Mouse (Mus musculus) stomach, embryonic 16.5 days (tissue): Measurements from ENCODE around the gene Rbm7. TPM values are rescaled to one million over a fixed set of nuclear protein-coding genes. Genes with fewer than 3 reads are reported as not detected.
A peak's percentile ranks its signal among the peaks of the same experiment; 100 is the strongest.

Experiments
- ATAC-seq: fragments of 200-750 bp; cut with Nextera tagmentation; 2 replicates; pipeline ENCODE4 v1.8.0; 2017; ENCODE audit warnings: moderate number of reproducible peaks, moderate TSS enrichment; ENCODE audit not compliant: insufficient read depth, low FRiP score
- H3K27ac ChIP-seq: fragments of 300-500 bp; sonication (generic); 2 replicates; pipeline ENCODE4 v1.5.1; 2014; ENCODE audit warnings: low read length
- H3K27me3 ChIP-seq: fragments of 300-500 bp; sonication (generic); 2 replicates; pipeline ENCODE4 v1.6.1; 2014; ENCODE audit warnings: low read length, control low read depth, mixed read lengths; ENCODE audit not compliant: control insufficient read depth, insufficient read depth
- H3K36me3 ChIP-seq: fragments of 300-500 bp; sonication (generic); 2 replicates; pipeline ENCODE4 v1.6.1; 2014; ENCODE audit warnings: low read length; ENCODE audit not compliant: control insufficient read depth, insufficient read depth
- H3K4me1 ChIP-seq: fragments of 300-500 bp; sonication (generic); 2 replicates; pipeline ENCODE4 v1.6.1; 2014; ENCODE audit warnings: low read length, control low read depth, mixed read lengths; ENCODE audit not compliant: control insufficient read depth, insufficient read depth
- H3K4me2 ChIP-seq: fragments of 300-500 bp; sonication (generic); 2 replicates; pipeline ENCODE4 v1.6.1; 2014; ENCODE audit warnings: low read depth, low read length, mixed read lengths
- H3K4me3 ChIP-seq: fragments of 300-500 bp; sonication (generic); replicated peaks from 2 replicates; pipeline ENCODE4 v1.5.1; 2014; ENCODE audit warnings: mild to moderate bottlenecking, low read length
- H3K9ac ChIP-seq: fragments of 300-500 bp; sonication (generic); 2 replicates; pipeline ENCODE4 v1.6.1; 2014; ENCODE audit warnings: low read length
- H3K9me3 ChIP-seq: fragments of 300-500 bp; sonication (generic); replicated peaks from 2 replicates; pipeline ENCODE4 v1.6.1; 2016; ENCODE audit warnings: low read length, control low read depth; ENCODE audit not compliant: control insufficient read depth
- WGBS: fragments of 180-500 bp; shearing (Covaris S2); extraction: QIAGEN DNeasy Blood & Tissue Kit; methylation state at CpG from one replicate; pipeline ENCODE4 v1.1.7; 2014; 5-methylcytosine and 5-hydroxymethylcytosine counted together
- polyA plus RNA-seq: library from polyadenylated mRNA; unstranded; fragments of >200 nt; fragmentation: Nextera tagmentation; extraction: Ambion mirVana; gene quantifications from 2 replicates; pipeline ENCODE4 v1.2.1, GENCODE M21; 2015

Gene Rbm7
- polyA plus RNA-seq, 1 experiment from 2014 or later = 124 TPM

DNA sequence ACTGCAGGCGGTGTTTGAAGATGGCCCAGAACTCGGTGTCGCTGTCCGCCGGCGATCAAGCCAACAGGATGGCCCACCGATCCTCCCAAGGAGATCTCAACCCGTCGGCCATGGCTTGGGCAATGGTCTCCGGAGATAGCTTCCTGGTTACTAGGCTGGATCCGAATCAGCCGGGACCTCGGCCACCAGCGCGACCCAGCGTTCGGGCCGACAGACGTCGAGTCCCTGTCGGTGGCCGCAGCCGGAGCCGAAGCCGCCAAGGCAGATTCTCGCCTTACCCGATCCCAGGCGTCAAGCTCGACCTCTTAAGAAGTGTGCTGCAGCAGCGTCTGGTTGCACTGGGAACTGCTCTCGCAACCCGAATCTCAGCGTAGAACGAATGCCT is 441 bp upstream of the Rbm7 start:
- H3K9ac ChIP-seq = peak overlapping the region; percentile 98
- WGBS = 2% methylated on average over 34 of the region's 34 CpGs
- ATAC-seq = peak; percentile 52
- H3K9me3 ChIP-seq = no peaks in the 10 kb centered on the region
- peak overlapping the region; percentile 66 for H3K4me3 ChIP-seq
- peak overlapping the region; percentile 95 for H3K4me2 ChIP-seq
- peaks cover 10% of the 10 kb centered on the region for H3K36me3 ChIP-seq
- peak overlapping the region; percentile 75 for H3K27ac ChIP-seq
- H3K4me1 ChIP-seq = peaks cover 15% of the 10 kb centered on the region
- H3K27me3 ChIP-seq = no peaks in the 10 kb centered on the region

DNA sequence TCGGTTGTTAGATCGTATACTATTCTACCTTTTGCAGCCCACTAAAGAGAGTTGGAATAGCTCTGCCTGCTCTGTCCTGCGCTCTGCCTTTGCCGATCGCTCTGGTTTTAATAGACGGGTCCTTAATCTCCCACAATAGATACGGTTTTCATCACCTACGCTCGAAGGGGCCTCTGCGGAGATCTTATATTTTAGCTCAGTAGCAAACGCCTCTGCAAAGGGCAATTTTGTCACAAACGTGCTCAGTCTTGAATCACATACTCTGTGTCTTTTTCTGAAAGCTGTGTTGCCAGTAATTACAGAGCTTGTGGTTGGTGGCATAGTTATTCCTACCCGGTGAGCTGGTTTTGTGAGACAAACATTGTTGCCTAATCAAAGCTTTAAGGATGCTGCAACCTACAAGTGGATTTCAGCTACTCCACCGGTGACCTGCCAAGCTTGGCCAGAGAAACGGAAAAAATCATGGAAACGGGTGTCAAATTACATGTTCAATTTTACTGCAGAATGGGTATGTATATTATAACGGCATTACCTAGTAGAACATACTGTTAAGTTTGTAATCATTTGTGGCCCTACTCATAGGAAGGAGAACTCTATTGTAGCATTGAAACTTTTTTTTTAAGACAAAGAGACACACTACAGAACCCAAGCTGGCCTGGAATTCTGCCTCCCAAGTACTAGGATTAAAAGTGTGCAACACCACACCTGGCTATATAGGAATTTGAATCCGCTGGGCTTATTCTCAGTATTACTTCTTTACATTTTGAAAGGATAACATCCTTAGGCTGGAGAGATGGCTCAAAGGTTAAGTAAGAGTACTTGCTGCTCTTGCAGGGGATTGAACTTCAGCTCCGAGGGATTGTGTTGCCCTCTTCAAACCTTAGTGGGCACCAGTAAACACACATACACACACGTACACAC is 13.6 kb downstream of the Rbm7 start:
- ATAC-seq = no peak

GRCm38 (mm10) chr9:48480411-48481213 is 14.5 kb downstream of the Rbm7 start, which contains the start of gene Rexo2:
Rexo2 (minus strand) TSS chr9:48480623.
- peak; percentile 98 for ATAC-seq
- 1% methylated on average over 49 of the region's 49 CpGs for WGBS

More for the DNA sequence above, 13.6 kb downstream of the Rbm7 start:
- no peaks in the 10 kb centered on the region for H3K27me3 ChIP-seq
- peak overlapping the region; percentile 17; the same call in 1 of the 2 replicates for H3K9ac ChIP-seq
- peak overlapping the region; percentile 86 for H3K4me3 ChIP-seq
- no peaks in the 10 kb centered on the region for H3K9me3 ChIP-seq
- peak overlapping the region; percentile 70 for H3K4me2 ChIP-seq
- H3K27ac ChIP-seq = no peak overlapping the region
- H3K4me1 ChIP-seq = 0 out of 2 replicates have a peak, but pooled peaks cover 2% of the 10 kb centered on the region
- WGBS = 27% methylated on average over 20 of the region's 20 CpGs
- no peaks in the 10 kb centered on the region for H3K36me3 ChIP-seq

DNA sequence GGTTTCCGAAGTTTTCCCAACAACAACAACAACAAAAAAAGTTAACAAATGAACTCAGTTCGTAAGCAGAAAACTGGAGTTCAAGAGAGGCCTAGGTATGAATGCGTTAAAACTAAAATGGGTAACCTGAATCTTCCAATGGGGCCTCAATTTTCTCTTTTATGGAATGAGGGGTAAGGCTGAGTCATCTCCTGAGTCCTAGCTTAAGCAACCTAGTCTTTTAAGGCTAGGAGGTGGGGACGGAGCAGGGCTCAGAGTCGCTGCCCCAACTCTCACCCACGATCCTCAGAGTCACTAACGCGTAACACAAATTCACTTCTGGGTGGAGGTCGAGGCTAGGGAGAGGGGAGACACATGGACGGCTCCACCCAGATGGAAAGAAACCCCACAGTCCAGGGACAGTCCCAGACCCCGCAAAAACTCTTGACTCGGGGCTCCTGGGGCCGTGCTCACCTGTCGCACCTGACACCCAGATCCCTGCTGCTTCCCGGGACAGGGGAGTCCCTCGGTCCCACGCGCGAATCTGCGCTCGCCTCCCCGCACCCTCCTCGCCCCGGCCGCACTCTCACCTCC is 15.2 kb downstream of the Rbm7 start:
- Histone ChIP-seq H3K4me1 (0 out of 2 replicates have a peak, but pooled peaks cover 2% of the 10 kb centered on the region), H3K4me2 (peak overlapping the region; percentile 70), H3K9me3 (no peaks in the 10 kb centered on the region), H3K36me3 (no peaks in the 10 kb centered on the region), H3K27ac (no peak overlapping the region), H3K9ac (peak overlapping the region; percentile 85), H3K27me3 (no peaks in the 10 kb centered on the region), H3K4me3 (peak overlapping the region; percentile 86)
- peak; percentile 29 for ATAC-seq
- 7% methylated on average over 25 of the region's 25 CpGs for WGBS

More at GRCm38 (mm10) chr9:48480411-48481213, 14.5 kb downstream of the Rbm7 start, which contains the start of gene Rexo2:
- 0 out of 2 replicates have a peak, but pooled peaks cover 2% of the 10 kb centered on the region for H3K4me1 ChIP-seq
- H3K36me3 ChIP-seq = no peaks in the 10 kb centered on the region
- no peak within 1 kb of the TSS for H3K27ac ChIP-seq
- peak within 1 kb of the TSS; percentile 85 for H3K9ac ChIP-seq
- no peaks in the 10 kb centered on the region for H3K27me3 ChIP-seq
- no peaks in the 10 kb centered on the region for H3K9me3 ChIP-seq
- peak within 1 kb of the TSS; percentile 70 for H3K4me2 ChIP-seq
- peak within 1 kb of the TSS; percentile 86 for H3K4me3 ChIP-seq

DNA sequence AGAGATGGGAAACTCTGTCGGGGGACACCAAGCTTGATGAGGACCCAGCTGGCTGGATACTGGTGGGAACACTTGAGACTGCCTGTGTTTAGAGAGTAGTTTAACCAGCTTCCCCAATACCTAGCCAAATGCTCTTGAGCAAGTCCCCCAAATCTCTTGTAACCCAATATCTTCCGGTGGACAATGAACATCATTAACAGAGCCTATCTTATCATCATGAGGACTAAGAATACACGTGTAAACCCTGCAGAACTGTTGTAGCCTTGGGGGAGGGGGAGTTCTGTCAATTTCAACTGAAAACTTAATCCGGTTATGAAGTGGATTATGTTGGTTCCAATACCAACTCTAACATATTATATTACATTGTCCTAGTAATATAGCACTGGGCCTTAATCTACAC is 16.3 kb downstream of the Rbm7 start:
- Histone ChIP-seq H3K4me1 (0 out of 2 replicates have a peak, but pooled peaks cover 2% of the 10 kb centered on the region), H3K27me3 (no peaks in the 10 kb centered on the region), H3K9me3 (no peaks in the 10 kb centered on the region), H3K9ac (no peak overlapping the region), H3K27ac (no peak overlapping the region), H3K4me2 (no peak overlapping the region), H3K4me3 (no peak overlapping the region), H3K36me3 (no peaks in the 10 kb centered on the region)
- 85% methylated on average over 4 of the region's 4 CpGs for WGBS
- no peak for ATAC-seq

DNA sequence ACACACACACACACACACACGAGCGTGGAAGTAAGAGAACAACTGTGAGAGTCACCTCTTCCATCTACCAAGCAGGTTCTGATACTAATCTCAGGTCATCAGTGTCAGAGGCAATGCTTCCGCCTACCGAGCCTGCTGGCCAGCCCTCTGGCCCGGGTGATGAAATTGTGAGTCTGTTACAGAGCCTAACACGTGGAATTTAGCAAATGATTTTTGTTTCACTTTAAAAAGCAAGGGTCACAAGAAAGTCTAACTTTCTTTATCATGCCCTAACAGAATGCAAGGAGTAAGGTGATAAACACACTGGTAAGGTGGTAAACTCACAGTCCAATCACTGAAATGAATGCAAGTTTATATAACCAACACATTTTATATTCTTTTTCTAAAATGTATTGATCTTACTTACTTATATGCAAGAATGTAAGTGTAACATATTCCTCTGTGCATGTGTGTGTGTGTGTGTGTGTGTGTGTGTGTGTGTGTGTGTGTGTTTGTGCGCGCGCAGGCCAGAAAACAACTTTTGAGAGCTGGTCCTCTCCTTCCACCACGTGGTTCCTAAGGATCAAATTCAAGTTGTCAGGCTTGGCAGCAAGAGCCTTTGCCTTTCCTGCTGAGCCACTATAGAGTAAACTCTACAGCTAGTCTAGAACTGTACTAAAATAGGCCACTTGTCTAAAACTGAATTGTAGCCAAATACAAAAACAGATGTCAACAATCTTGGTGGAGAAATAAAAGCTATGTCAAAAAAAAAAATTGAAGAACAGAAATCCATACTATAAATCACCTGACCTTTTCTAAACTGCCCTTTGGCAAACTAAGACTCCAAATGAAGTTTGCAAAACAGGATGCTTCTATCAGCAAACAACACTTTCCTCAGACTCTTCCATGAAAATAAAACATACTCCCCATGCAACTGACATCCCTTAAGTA is 18.6 kb downstream of the Rbm7 start:
- Histone ChIP-seq H3K4me3 (no peak overlapping the region), H3K9me3 (no peaks in the 10 kb centered on the region), H3K9ac (no peak overlapping the region), H3K4me2 (no peak overlapping the region), H3K36me3 (no peaks in the 10 kb centered on the region), H3K27ac (no peak overlapping the region), H3K27me3 (no peaks in the 10 kb centered on the region), H3K4me1 (0 out of 2 replicates have a peak, but pooled peaks cover 2% of the 10 kb centered on the region)
- 80% methylated on average over 10 of the region's 10 CpGs for WGBS
- ATAC-seq = no peak

- no peak overlapping the region for H3K27ac ChIP-seq
- ATAC-seq = no peak
- no peaks in the 10 kb centered on the region for H3K9me3 ChIP-seq
- WGBS = 90% methylated on average over 9 of the region's 9 CpGs
- no peak overlapping the region for H3K9ac ChIP-seq
- no peaks in the 10 kb centered on the region for H3K27me3 ChIP-seq
- no peak overlapping the region for H3K4me3 ChIP-seq
- H3K4me1 ChIP-seq = no peaks in the 10 kb centered on the region
- H3K36me3 ChIP-seq = no peaks in the 10 kb centered on the region
- no peak overlapping the region for H3K4me2 ChIP-seq
These were observed 20.7 kb downstream of the Rbm7 start for GRCm38 (mm10) chr9:48474367-48474766.

DNA sequence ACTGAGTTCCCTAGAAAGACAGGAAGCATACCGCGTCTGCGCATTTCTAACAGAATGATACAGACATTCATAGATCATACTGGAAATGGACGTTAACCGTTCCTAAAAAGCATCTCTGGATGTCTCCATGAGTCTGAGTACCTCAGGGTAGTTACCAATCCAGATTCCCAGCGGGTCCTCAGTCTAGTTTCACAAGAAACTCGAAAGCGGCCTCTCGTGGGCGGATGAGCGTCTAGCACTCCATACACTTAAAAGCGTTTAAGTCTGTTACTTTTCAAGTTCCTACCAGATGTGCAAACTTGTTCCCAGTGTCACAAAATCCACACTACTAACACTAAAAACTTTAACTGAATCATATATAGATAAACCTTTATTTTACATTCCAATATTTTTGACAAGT is 22.0 kb downstream of the Rbm7 start:
- Histone ChIP-seq H3K36me3 (no peaks in the 10 kb centered on the region), H3K9me3 (no peaks in the 10 kb centered on the region), H3K4me2 (no peak overlapping the region), H3K27ac (no peak overlapping the region), H3K9ac (no peak overlapping the region), H3K4me3 (no peak overlapping the region), H3K4me1 (no peaks in the 10 kb centered on the region), H3K27me3 (no peaks in the 10 kb centered on the region)
- no peak for ATAC-seq
- 90% methylated on average over 12 of the region's 12 CpGs for WGBS
